Mouse (Mus musculus) embryonic facial prominence, embryonic 11.5 days (tissue): ENCODE measurements around the gene Snph. TPM values are rescaled to one million over a fixed set of nuclear protein-coding genes. Genes with fewer than 3 reads are reported as not detected.

ENCODE experiments used
- ATAC-seq: fragments of 200-750 bp; cut with Nextera tagmentation; replicated peaks from 2 replicates; pipeline ENCODE4 v1.8.0; 2017; ENCODE audit warnings: low read depth; ENCODE audit not compliant: insufficient number of reproducible peaks, low FRiP score, low TSS enrichment
- DNase-seq: peaks from one replicate; pipeline ENCODE4 v3.0.0-alpha.2; 2015; ENCODE audit warnings: low spot score
- H3K27ac ChIP-seq: fragments of 300-500 bp; sonication (generic); replicated peaks from 2 replicates; pipeline ENCODE4 v1.5.1; 2014; ENCODE audit warnings: mild to moderate bottlenecking, low read depth, low read length, control low read depth
- H3K27me3 ChIP-seq: fragments of 300-500 bp; sonication (generic); 2 replicates; pipeline ENCODE4 v1.6.1; 2014; ENCODE audit warnings: mild to moderate bottlenecking, low read length, moderate library complexity, mixed read lengths; ENCODE audit not compliant: control insufficient read depth, insufficient read depth
- H3K36me3 ChIP-seq: fragments of 300-500 bp; sonication (generic); replicated peaks from 2 replicates; pipeline ENCODE4 v1.6.1; 2014; ENCODE audit warnings: low read depth, mild to moderate bottlenecking, low read length, moderate library complexity, mixed read lengths; ENCODE audit not compliant: control insufficient read depth, insufficient read depth
- H3K4me1 ChIP-seq: fragments of 300-500 bp; sonication (generic); 2 replicates; pipeline ENCODE4 v1.6.1; 2014; ENCODE audit warnings: low read length, mixed read lengths; ENCODE audit not compliant: control insufficient read depth, insufficient read depth
- H3K4me2 ChIP-seq: fragments of 300-500 bp; sonication (generic); 2 replicates; pipeline ENCODE4 v1.6.1; 2014; ENCODE audit warnings: low read depth, mild to moderate bottlenecking, control low read depth, low read length, moderate library complexity
- H3K4me3 ChIP-seq: fragments of 300-500 bp; sonication (generic); 2 replicates; pipeline ENCODE4 v1.5.1; 2014; ENCODE audit warnings: low read depth, low read length, control low read depth
- H3K9ac ChIP-seq: fragments of 300-500 bp; sonication (generic); replicated peaks from 2 replicates; pipeline ENCODE4 v1.6.1; 2014; ENCODE audit warnings: mild to moderate bottlenecking, control low read depth, low read length
- H3K9me3 ChIP-seq: fragments of 300-500 bp; sonication (generic); replicated peaks from 2 replicates; pipeline ENCODE4 v1.6.1; 2016; ENCODE audit warnings: mild to moderate bottlenecking, low read length, inconsistent platforms, mixed read lengths; ENCODE audit not compliant: control insufficient read depth
- WGBS: fragments of 180-500 bp; shearing (Covaris S2); extraction: QIAGEN DNeasy Blood & Tissue Kit; methylation state at CpG from one replicate; pipeline ENCODE4 v1.1.7; 2014; 5-methylcytosine and 5-hydroxymethylcytosine counted together
- polyA plus RNA-seq: library from polyadenylated mRNA; unstranded; fragments of >200 nt; fragmentation: Nextera tagmentation; extraction: Ambion mirVana; gene quantifications from 2 replicates; pipeline ENCODE4 v1.2.1, GENCODE M21; 2014

The Snph gene
- polyA plus RNA-seq, 1 experiment from 2014 or later, result 0.72 TPM

DNA sequence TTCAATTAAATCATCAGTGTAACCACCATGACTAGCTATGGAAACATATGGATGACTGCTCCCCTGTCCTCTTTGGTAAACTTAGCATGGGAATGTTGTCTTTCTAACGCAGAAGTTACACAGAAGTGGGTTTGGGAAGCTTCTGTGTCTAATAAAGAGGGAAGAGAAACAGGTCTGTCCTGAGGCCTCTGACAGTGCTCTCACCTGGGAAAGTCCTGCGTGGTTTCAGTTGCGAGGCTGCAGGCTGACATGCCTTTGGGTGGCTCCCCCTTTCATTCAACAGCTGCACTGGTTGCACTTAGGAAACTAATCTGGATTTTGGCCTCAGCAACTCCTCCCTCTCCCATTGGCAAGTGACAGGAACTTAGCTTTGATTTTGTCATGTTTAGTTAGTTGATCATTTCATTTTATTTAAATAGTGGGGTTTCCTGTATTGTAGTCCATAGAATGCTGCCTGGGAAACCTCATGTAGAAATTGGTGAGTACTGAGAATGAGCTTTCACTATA, 82.7 kb downstream of the Snph start:
- DNase-seq (no peak), ATAC-seq (no peak)
- H3K4me3 ChIP-seq, result no peak overlapping the region
- no peak overlapping the region for H3K4me2 ChIP-seq
- H3K9me3 ChIP-seq, result no peaks in the 10 kb centered on the region
- no peaks in the 10 kb centered on the region for H3K27me3 ChIP-seq
- H3K9ac ChIP-seq, result no peak overlapping the region
- no peak overlapping the region for H3K27ac ChIP-seq
- 100% methylated on average over 3 of the region's 3 CpGs for WGBS
- H3K36me3 ChIP-seq, result no peaks in the 10 kb centered on the region
- H3K4me1 ChIP-seq, result no peaks in the 10 kb centered on the region

DNA sequence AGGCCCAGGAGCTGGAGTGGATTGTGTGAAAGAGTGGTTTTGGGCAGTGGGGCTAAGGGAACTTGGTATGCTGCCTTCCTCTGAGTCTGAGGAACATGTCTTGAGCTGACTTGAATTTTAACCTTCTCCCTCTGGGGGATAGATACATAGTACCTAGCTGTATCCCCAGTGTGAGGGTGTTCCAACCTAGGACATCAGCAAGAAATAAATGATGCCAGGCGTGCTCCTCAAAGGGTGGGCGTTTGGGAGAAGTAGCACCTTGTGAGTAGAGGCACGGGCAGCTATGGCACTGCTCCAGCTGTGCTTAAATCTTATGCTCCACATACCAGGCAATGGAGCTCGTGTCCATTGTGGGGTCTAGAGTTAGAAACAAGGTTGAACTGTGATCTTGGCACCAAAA, 85.8 kb downstream of the Snph start:
- Histone ChIP-seq H3K36me3 (no peaks in the 10 kb centered on the region), H3K4me1 (no peaks in the 10 kb centered on the region)
- ATAC-seq, result no peak

DNA sequence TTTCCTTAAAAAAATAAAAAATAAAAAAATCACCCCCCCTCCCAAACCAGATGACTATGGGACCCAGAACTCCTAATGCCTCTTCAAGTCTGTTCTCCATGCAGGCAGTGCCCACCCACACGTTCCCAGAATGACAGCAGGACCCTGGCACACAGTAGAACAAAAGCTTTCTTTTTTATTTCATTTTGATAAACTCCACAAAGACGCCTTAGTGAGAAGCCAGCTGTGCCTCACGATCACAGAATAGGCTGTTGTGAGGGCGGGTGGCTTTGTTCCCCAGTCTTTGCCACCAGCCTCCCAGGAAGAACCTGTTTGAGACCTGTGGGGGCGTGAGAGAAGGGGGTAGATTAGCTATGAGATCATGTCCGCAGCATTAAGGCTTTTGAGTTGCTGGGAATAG, 87.7 kb downstream of the Snph start:
- H3K36me3 ChIP-seq, result no peaks in the 10 kb centered on the region
- no peak for DNase-seq
- 67% methylated on average over 6 of the region's 6 CpGs for WGBS
- no peak overlapping the region for H3K27ac ChIP-seq
- ATAC-seq, result no peak
- H3K9ac ChIP-seq, result no peak overlapping the region
- no peak overlapping the region for H3K4me3 ChIP-seq
- no peaks in the 10 kb centered on the region for H3K4me1 ChIP-seq
- no peaks in the 10 kb centered on the region for H3K27me3 ChIP-seq
- no peaks in the 10 kb centered on the region for H3K9me3 ChIP-seq
- no peak overlapping the region; the same call in 1 of the 2 replicates for H3K4me2 ChIP-seq

More for the DNA sequence above, 85.8 kb downstream of the Snph start:
- WGBS, result 84% methylated on average over 4 of the region's 4 CpGs
- no peak for DNase-seq
- Histone ChIP-seq H3K4me2 (no peak overlapping the region), H3K27me3 (no peaks in the 10 kb centered on the region), H3K9me3 (no peaks in the 10 kb centered on the region), H3K9ac (no peak overlapping the region), H3K27ac (no peak overlapping the region), H3K4me3 (no peak overlapping the region)

DNA sequence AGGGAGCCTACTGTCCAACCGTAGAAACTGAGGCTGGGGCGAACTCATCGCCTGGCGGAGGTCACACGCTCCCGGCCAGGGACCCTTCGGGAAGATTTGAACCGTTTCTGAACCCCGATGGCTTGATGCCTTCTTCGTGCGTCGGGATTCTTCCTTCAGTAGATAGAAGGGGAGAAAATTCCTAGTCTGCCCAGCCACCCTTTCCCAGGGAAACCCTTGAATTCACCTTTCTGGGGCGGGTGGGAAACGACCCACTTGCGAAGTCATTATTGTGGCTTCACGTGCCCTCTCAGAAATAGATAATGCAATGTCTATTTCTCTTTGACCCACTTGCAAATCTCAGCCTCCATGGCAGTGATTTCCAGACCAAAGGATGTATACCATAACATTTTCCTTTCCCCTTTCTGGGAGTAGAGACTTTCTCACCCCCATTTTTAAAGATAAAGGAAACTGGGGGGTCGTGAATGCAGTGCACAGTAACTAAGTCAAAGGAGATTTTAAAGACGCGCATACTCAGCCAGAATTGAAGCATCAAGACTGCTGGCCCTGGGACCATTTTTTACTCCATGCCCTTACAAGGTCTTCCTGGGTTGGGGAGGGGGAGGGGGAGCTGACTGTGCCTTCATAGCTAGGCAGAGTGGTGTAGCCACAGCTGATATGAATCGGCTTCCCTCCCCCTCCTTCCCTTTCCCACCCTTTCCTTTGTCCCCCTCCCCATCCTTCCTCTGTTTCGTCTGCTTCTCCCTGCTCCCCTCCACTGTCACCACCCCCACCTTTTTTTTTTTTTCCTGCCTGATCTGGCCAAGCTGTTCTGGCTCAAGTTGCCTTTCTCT, 89.1 kb downstream of the Snph start:
- ATAC-seq (peak; percentile 40; the same call in 1 of the 2 replicates), DNase-seq (peak; percentile 77)
- Histone ChIP-seq H3K27me3 (no peaks in the 10 kb centered on the region), H3K4me1 (no peaks in the 10 kb centered on the region), H3K4me3 (peak overlapping the region; percentile 95), H3K9ac (peak overlapping the region; percentile 95), H3K4me2 (peak overlapping the region; percentile 76), H3K27ac (peak overlapping the region; percentile 85), H3K9me3 (no peaks in the 10 kb centered on the region), H3K36me3 (no peaks in the 10 kb centered on the region)
- WGBS, result under 1% methylated on average over 21 of the region's 21 CpGs

DNA sequence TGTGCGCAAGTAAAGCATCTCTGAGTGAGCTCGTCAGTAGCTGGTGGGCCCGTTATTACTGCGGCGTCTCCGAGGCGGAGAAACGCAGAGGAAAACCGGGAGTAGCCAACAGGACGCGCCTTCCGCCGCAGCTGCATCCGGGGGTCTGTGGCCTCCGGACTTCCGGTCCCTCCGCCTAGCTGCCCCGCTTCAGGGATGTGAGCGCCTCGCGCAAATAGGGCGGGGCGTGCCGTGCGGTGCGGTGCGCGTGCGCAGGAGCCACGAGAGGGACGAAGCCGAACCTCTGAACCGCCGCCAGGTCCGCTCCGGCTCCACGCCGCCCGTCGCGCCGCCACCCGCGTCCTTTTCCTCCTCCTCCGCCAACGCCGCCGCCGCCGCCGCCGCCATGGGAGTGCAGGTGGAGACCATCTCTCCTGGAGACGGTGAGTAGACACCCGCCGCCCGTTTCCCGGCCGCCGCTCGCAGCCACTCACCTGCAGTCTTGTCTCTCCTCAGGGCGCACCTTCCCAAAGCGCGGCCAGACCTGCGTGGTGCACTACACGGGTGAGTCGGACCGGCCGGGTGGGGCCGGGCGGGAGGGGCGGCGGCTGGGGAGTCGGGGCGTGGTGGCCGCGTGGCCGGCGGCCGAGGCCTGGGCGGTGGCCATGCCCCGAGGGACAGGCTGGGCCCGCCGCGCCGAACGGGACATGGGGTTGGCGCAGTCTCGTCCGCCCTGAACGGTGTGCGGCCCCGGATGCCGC, 89.9 kb downstream of the Snph start, which contains the start of gene Fkbp1a:
Gene Fkbp1a (plus strand): TSS at position 161 of the 740 bp plus-strand sequence.
- Histone ChIP-seq H3K9ac (peak within 1 kb of the TSS; percentile 95), H3K27me3 (no peaks in the 10 kb centered on the region), H3K4me1 (no peaks in the 10 kb centered on the region), H3K4me3 (peak within 1 kb of the TSS; percentile 95), H3K9me3 (no peaks in the 10 kb centered on the region), H3K27ac (peak within 1 kb of the TSS; percentile 85), H3K4me2 (peak within 1 kb of the TSS; percentile 76), H3K36me3 (no peaks in the 10 kb centered on the region)
- peak; percentile 95 for ATAC-seq
- WGBS, result under 1% methylated on average over 88 of the region's 93 CpGs
- DNase-seq, result peak; percentile 97

Other genes starting within 250 kb of the Snph start
- gene 4921509C19Rik, start 156.4 kb downstream of the Snph start, polyA plus RNA-seq, result not detected in 2 replicates
- gene Nsfl1c, start 138.4 kb downstream of the Snph start, polyA plus RNA-seq, result 301 and 304 TPM in 2 replicates
- gene Fkbp1a, start 90.1 kb downstream of the Snph start, polyA plus RNA-seq, result 578 and 583 TPM in 2 replicates
- gene Sdcbp2, start 60.0 kb downstream of the Snph start, polyA plus RNA-seq, result 0.59 and 1.0 TPM in 2 replicates
- gene Rad21l, start 35.9 kb upstream of the Snph start, polyA plus RNA-seq, result 0.13 TPM in 1 of 2 replicates, not detected in the other
- 2.4 and 2.7 TPM in 2 replicates for gene Tmem74b, start 69.4 kb upstream of the Snph start, polyA plus RNA-seq
- gene Psmf1, start 111.6 kb upstream of the Snph start, polyA plus RNA-seq, result 45.8 and 46.8 TPM in 2 replicates
- 0.36 and 0.71 TPM in 2 replicates for gene Rspo4, start 210.3 kb upstream of the Snph start, polyA plus RNA-seq